Mouse (Mus musculus) intestine, embryonic 14.5 days (tissue): ENCODE results near the gene Vti1a. TPM values are rescaled to one million over a fixed set of nuclear protein-coding genes. Genes with fewer than 3 reads are reported as not detected.

Experiments used
- ATAC-seq: fragments of 200-750 bp; cut with Nextera tagmentation; replicated peaks from 2 replicates; pipeline ENCODE4 v1.8.0; 2017; ENCODE audit warnings: low read depth, moderate number of reproducible peaks, moderate TSS enrichment, moderate library complexity; ENCODE audit not compliant: low FRiP score, low TSS enrichment
- DNase-seq: peaks from one replicate; pipeline ENCODE4 v3.0.0-alpha.2; 2018; ENCODE audit warnings: low spot score
- H3K27ac ChIP-seq: fragments of 300-500 bp; sonication (generic); 2 replicates; pipeline ENCODE4 v1.5.1; 2014; ENCODE audit warnings: low read depth, mild to moderate bottlenecking, control low read depth
- H3K27me3 ChIP-seq: fragments of 300-500 bp; sonication (generic); replicated peaks from 2 replicates; pipeline ENCODE4 v1.6.1; 2014; ENCODE audit warnings: low read length, control low read depth; ENCODE audit not compliant: control insufficient read depth, insufficient read depth
- H3K36me3 ChIP-seq: fragments of 300-500 bp; sonication (generic); 2 replicates; pipeline ENCODE4 v1.6.1; 2014; ENCODE audit warnings: low read length, control low read depth; ENCODE audit not compliant: control insufficient read depth, insufficient read depth
- H3K4me1 ChIP-seq: fragments of 300-500 bp; sonication (generic); replicated peaks from 2 replicates; pipeline ENCODE4 v1.6.1; 2014; ENCODE audit warnings: low read length, control low read depth, mixed read lengths; ENCODE audit not compliant: control insufficient read depth, insufficient read depth
- H3K4me2 ChIP-seq: fragments of 300-500 bp; sonication (generic); 2 replicates; pipeline ENCODE4 v1.6.1; 2014; ENCODE audit warnings: low read length
- H3K4me3 ChIP-seq: fragments of 300-500 bp; sonication (generic); 2 replicates; pipeline ENCODE4 v1.5.1; 2014; ENCODE audit warnings: low read depth, low read length, control low read depth, mixed read lengths
- H3K9ac ChIP-seq: fragments of 300-500 bp; sonication (generic); 2 replicates; pipeline ENCODE4 v1.6.1; 2014; ENCODE audit warnings: mild to moderate bottlenecking, low read length
- H3K9me3 ChIP-seq: fragments of 300-500 bp; sonication (generic); 2 replicates; pipeline ENCODE4 v1.6.1; 2016; ENCODE audit warnings: low read length, control low read depth; ENCODE audit not compliant: control insufficient read depth
- WGBS: fragments of 180-500 bp; shearing (Covaris S2); extraction: QIAGEN DNeasy Blood & Tissue Kit; methylation state at CpG from one replicate; pipeline ENCODE4 v1.1.7; 2014; 5-methylcytosine and 5-hydroxymethylcytosine counted together
- polyA plus RNA-seq: library from polyadenylated mRNA; unstranded; fragments of >200 nt; fragmentation: Nextera tagmentation; extraction: Ambion mirVana; gene quantifications from 2 replicates; pipeline ENCODE4 v1.2.1, GENCODE M21; 2014

The Vti1a gene
- polyA plus RNA-seq, 1 experiment from 2014 or later = 23.5 TPM

- H3K9ac ChIP-seq = no peak overlapping the region
These were observed 253.8 kb downstream of the Vti1a start for GRCm38 (mm10) chr19:55569894-55570293.

GRCm38 (mm10) chr19:55570520-55571296 is 254.6 kb downstream of the Vti1a start:
- no peak overlapping the region for H3K9ac ChIP-seq
- no peaks in the 10 kb centered on the region for H3K9me3 ChIP-seq
- no peak overlapping the region for H3K4me2 ChIP-seq
- WGBS = 73% methylated on average over 9 of the region's 9 CpGs
- H3K4me3 ChIP-seq = no peak overlapping the region
- no peak for DNase-seq
- H3K27me3 ChIP-seq = no peaks in the 10 kb centered on the region
- H3K27ac ChIP-seq = peak overlapping the region; percentile 13; the same call in 1 of the 2 replicates
- H3K4me1 ChIP-seq = peaks cover 19% of the 10 kb centered on the region
- H3K36me3 ChIP-seq = no peaks in the 10 kb centered on the region
- ATAC-seq = peak; percentile 59; the same call in 1 of the 2 replicates

More at GRCm38 (mm10) chr19:55569894-55570293, 253.8 kb downstream of the Vti1a start:
- Histone ChIP-seq H3K4me3 (no peak overlapping the region), H3K27me3 (no peaks in the 10 kb centered on the region), H3K36me3 (no peaks in the 10 kb centered on the region), H3K9me3 (no peaks in the 10 kb centered on the region), H3K4me2 (no peak overlapping the region), H3K4me1 (peaks cover 22% of the 10 kb centered on the region), H3K27ac (no peak overlapping the region)
- WGBS = 78% methylated on average over 12 of the region's 12 CpGs
- ATAC-seq = peak; percentile 2; the same call in 1 of the 2 replicates
- no peak for DNase-seq

DNA sequence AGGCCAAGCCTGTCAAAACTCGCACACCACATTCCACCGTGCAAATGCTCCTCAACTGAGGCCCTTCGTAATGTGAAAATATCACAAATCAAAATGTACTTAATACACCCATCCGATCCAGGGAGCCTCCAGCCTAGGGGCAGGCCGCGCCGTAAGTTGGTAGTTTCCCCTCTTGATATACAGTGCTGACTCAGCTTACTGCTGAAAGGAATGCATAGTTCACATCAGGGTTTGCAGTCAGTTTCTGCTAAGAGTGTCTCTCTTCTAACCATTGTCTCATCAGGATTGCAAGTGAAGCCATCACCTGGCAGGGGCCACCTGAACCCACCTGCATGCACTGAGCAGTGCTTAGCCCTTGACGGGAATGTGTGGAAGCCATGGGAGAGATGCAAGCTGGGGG is 255.4 kb downstream of the Vti1a start:
- H3K36me3 ChIP-seq = no peaks in the 10 kb centered on the region
- ATAC-seq = no peak
- no peak overlapping the region for H3K4me2 ChIP-seq
- WGBS = 83% methylated on average over 8 of the region's 8 CpGs
- no peak for DNase-seq
- H3K27ac ChIP-seq = no peak overlapping the region
- peaks cover 12% of the 10 kb centered on the region for H3K4me1 ChIP-seq
- H3K4me3 ChIP-seq = no peak overlapping the region
- H3K9ac ChIP-seq = no peak overlapping the region
- no peaks in the 10 kb centered on the region for H3K27me3 ChIP-seq
- no peaks in the 10 kb centered on the region for H3K9me3 ChIP-seq

DNA sequence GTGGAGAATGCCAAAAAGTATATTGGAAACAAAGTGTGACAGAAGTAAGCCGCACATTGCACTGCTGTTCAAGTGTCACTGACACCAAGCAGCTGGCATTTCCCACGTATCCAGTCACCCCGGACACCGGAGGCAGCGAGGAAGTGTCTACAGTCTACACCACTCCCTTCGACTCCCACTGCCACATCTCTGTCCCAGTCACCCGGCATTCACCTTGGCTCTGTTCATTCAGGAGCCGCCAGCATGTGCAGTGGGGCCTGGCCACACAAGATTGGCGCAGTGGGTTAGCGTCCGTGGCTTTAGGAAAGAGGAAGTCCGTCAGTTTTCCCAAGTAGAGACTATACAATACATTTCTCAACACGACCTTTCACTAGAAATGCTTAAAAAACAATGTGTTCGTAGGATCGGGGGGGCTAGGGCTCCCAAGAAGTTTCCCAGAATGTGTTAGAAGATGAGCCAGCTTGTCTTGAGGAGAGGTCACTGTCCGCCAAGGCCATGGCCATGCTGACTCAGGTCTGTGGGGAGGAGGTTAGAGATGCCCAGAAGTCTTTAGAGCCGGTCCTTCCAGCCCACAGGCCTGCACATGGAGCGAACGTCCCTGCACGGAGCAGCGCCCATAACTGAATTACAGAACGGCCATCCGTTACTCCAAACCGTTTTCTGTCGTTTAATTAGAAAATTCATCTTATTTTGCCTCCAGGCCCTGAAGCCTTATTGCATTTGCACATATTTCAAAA is 261.4 kb downstream of the Vti1a start:
- DNase-seq (no peak), ATAC-seq (peak; percentile 61; the same call in 1 of the 2 replicates)
- Histone ChIP-seq H3K27ac (peak overlapping the region; percentile 12; the same call in 1 of the 2 replicates), H3K9me3 (no peaks in the 10 kb centered on the region), H3K36me3 (no peaks in the 10 kb centered on the region), H3K4me3 (no peak overlapping the region), H3K4me2 (no peak overlapping the region), H3K27me3 (no peaks in the 10 kb centered on the region), H3K9ac (no peak overlapping the region), H3K4me1 (peaks cover 26% of the 10 kb centered on the region)
- 76% methylated on average over 25 of the region's 25 CpGs for WGBS

DNA sequence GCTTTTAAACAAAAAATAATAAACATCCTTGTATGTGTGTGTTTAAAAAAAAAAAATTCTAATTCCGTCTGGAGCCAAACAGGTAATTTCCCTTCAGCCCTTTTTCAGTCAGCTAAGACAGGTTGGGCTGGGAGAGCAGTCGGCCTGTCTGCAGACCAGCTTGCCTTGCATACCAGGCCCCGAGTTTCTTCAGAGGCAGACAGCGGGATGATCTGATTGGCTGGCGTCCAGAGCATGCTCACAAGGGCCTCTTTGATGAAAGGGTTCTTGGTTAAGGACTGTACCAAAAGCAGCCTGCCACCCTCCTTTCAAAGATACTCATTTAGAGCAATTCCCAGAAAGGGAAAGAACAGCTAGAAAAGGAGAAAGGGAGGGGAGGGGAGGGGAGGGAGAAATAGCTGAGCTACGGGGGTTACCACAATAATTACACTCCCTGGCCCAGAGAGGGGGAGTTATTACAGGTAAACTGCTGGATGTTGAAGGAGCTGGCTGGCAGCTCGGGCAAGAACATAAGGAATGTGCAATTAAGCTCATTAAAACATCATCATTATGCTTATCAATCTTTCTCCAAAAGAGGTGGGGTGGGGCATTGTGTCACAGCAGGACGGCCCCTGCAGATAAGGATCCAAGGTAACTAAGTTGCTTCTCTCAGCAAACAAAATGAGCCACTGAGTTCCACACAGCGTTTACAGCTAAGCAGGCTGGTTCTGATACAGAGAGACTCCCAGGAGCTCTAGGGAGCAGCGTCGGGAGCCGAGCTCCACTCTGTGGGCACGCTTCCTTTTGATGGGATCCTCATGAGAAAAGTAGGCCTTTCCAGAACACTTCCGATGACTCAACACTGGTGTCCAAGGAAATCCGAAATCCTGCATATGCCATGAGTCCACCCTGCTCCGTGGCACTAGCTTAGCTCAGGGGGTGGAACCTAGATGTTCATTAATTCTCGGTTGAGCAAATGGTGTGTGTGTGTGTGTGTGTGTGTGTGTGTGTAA is 262.3 kb downstream of the Vti1a start:
- no peaks in the 10 kb centered on the region for H3K9me3 ChIP-seq
- no peak overlapping the region for H3K4me3 ChIP-seq
- ATAC-seq (peak; percentile 75), DNase-seq (no peak)
- H3K9ac ChIP-seq = no peak overlapping the region
- H3K4me2 ChIP-seq = no peak overlapping the region
- peak overlapping the region; percentile 47 for H3K27ac ChIP-seq
- H3K27me3 ChIP-seq = no peaks in the 10 kb centered on the region
- H3K4me1 ChIP-seq = peaks cover 26% of the 10 kb centered on the region
- no peaks in the 10 kb centered on the region for H3K36me3 ChIP-seq
- WGBS = 41% methylated on average over 17 of the region's 17 CpGs

GRCm38 (mm10) chr19:55579310-55579709 is 263.2 kb downstream of the Vti1a start:
- Histone ChIP-seq H3K27me3 (no peaks in the 10 kb centered on the region), H3K4me3 (no peak overlapping the region), H3K9me3 (no peaks in the 10 kb centered on the region), H3K27ac (no peak overlapping the region), H3K9ac (no peak overlapping the region), H3K4me1 (peaks cover 26% of the 10 kb centered on the region), H3K36me3 (no peaks in the 10 kb centered on the region), H3K4me2 (no peak overlapping the region)
- no peak for ATAC-seq
- no peak for DNase-seq
- 75% methylated on average over 4 of the region's 4 CpGs for WGBS

DNA sequence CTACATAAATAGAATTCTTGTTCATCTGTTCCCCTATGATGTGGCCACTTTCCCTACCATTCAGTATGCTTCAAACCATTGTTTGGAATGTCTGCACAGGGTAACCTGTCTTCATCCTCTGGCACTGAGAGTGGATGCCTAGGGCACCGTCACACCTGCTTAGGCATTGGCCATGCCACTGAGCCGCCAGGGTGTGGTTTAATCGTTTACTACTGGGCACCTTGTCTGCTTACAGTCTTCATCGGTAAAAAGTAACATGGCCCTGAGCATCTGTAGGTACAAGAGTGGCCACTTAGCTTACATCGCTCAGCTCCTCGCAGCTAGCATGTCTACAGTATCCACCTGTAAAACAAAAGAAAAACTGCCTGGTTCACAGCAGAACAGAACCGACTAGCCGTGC is 264.1 kb downstream of the Vti1a start:
- Histone ChIP-seq H3K36me3 (no peaks in the 10 kb centered on the region), H3K4me2 (no peak overlapping the region), H3K27me3 (no peaks in the 10 kb centered on the region), H3K9me3 (no peaks in the 10 kb centered on the region), H3K27ac (no peak overlapping the region), H3K9ac (no peak overlapping the region), H3K4me3 (no peak overlapping the region), H3K4me1 (peaks cover 28% of the 10 kb centered on the region)
- DNase-seq (no peak), ATAC-seq (no peak)
- WGBS = 89% methylated on average over 8 of the region's 8 CpGs

GRCm38 (mm10) chr19:55580667-55581066 is 264.6 kb downstream of the Vti1a start:
- DNase-seq (no peak), ATAC-seq (no peak)
- H3K4me3 ChIP-seq = no peak overlapping the region
- WGBS = 87% methylated on average over 6 of the region's 6 CpGs
- no peaks in the 10 kb centered on the region for H3K27me3 ChIP-seq
- no peak overlapping the region for H3K9ac ChIP-seq
- no peaks in the 10 kb centered on the region for H3K9me3 ChIP-seq
- H3K4me1 ChIP-seq = peaks cover 31% of the 10 kb centered on the region
- no peak overlapping the region for H3K27ac ChIP-seq
- H3K4me2 ChIP-seq = no peak overlapping the region
- no peaks in the 10 kb centered on the region for H3K36me3 ChIP-seq
